Mouse (Mus musculus): Measurements from ENCODE around the gene Rps27l.

Gene Rps27l

DNA sequence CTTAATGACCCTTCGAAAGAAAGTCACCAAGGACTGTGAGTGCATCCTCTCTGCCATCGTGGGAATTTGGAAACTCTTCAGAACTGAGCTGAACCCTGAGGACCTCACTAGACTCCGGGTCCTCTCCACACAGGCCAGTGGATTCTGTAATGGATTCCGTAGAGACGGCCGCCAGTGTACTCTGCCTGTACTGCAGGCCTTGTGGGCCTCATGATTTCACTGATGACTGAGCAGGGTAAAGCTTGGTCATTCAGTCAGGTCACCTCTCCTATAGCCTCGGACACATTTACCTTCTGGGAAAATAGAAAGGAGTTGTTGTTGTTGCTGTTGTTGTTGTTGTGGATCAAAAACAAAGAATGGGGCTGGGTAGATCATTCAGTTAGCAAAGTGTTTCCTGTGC, 36.2 kb downstream of the Rps27l start:
- 79% methylated on average over 7 of the region's 7 CpGs for WGBS

DNA sequence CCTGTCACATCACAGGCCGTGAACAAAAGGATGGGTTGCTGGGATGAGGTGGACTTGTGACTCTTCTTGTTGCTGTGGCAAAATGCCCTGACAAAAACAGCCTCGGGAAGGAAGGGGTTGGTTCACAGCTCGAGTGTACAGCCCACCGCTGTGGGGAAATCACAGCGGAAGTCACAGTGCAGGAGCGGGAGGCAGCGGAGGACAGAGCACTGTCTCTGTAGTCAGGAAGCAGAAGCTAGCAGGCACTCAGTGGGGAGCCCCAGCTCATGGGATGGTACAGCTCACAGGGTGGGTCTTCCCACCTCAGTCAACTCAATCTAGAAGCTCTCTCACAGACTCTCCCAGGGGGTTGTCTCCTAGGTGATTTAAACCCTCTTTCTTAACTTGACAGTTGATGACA, 39.5 kb downstream of the Rps27l start:
- 64% methylated on average over 7 of the region's 7 CpGs for WGBS

DNA sequence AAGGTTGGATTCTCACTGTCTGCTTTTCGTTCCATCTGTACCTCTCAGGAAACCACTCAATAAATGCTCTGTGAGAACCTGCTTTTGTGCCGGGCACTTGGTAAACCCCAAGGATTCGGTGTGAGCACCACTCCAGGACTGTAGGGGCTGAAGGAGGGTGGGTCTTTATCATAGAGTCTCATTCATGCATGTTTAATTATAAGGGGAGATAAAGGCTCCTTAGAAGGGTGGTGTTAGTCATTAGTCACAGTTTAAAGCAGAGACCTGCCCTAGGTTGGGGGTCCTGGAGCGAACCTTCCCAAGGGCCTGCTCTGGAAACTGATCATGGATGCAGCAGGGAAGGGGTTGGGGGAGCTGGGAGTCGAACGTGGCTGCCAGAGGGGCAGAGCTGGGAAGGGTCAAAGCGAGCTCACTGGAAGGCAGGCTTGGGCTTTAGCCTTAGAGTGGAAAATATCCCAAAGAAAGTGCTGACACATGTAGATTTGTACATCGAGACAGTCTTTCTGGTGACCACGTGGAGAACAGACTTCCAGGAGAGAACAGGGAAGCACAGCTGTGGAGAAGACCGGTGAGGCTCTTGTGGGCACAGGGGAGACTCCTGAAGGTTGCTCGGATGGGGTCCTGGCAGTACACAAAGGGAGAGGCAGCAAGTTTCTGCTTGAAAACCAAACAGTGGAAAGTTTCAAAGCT, 42.5 kb downstream of the Rps27l start:
- 66% methylated on average over 11 of the region's 11 CpGs for WGBS

DNA sequence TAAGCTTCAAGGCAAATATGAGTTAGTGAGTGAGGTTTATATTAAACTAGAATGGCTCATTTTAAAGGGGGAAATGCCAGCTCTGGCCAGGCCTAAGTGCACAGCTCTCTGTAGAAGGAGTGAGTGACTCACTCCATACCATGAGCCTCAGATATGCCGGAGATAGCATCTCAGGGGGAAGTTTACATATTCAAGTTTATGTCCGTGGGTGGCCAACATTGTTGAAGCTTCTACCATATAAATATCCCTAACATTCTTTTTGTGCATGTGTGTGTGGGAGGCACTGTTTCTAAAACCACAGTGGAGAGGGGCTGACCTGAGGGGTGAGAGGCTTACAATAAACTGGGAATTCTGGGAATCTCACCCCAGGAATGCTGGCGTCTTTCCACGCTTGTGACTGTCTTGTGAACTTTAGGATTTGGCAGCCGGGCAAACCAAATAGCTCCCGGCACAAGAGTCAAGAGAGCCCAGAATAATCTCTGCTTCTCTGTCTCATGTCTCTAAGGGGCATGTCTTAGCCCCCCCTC, 43.1 kb downstream of the Rps27l start:
- 30% methylated on average over 6 of the region's 6 CpGs for WGBS

DNA sequence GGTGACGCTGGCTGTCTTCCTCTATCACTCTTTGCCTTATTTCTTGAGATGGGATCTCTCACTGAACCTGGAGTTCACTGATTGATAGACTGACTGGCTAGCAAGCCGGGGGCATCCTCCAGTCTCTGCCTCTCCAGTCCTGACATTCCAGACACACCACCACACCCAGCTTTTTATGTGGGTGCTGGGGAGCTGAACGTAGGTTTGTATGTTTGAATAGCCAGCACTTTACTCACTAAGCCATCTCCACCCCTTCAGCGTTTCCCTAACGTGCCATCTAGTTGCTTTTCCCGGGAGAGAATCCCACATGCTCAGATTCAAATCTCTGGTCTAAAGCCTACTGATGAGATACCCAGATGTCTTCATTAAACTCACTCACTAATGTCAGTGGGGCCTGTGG, 43.7 kb downstream of the Rps27l start:
- 51% methylated on average over 6 of the region's 6 CpGs for WGBS

DNA sequence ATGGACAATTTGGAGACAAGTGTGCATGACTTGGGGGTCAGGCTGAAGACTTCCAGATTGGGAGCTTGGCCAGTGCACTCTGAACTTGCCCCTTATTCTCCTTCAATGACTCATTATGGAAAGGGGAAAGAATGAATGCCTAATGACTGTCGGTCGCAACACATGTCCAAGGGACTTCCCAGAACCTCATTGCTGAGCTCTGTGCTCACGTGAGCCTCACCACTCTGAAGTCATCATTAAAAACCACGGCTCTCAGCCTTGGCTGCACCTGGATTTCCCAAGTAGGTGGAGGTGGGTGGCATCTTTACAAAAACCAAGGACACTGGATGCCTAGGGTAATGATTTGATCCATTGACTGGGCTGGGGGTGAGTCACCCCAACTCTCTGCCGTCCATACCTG, 44.2 kb downstream of the Rps27l start:
- WGBS, result 76% methylated on average over 5 of the region's 5 CpGs

DNA sequence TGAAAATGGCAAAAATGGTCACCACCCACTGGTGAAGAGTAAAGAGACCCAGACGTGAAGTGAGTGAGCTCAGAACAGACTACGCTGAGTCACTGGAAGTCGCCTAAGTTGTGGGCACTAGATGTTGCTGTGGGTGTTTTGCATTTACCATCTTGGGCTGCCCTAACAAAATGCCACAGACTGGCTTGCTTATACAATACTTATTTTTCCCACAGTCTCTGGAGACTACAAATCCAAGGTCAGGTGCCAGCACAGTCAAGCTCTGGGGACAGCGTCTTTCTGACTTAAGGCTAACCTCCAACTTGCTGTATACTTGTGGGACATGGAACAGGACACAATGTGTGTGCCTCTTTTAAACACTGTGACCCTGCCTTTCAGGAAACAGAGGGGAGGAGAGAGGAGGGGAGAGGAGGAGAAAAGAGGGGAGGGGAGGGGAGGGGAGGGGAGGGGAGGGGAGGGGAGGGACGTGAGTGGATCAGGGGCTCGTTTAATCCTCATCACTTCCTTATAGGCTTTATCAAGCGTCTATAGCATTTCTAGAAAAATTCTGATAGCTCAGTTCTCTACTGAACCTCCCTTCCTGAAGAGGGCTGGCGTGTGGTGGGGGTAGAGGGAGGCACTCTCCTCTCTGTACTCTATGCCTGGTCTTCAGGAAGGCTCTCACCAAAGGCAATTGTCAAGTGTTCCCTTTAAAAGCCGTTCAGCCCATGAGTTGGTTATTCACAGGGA, 45.3 kb downstream of the Rps27l start:
- WGBS, result 45% methylated on average over 9 of the region's 9 CpGs

DNA sequence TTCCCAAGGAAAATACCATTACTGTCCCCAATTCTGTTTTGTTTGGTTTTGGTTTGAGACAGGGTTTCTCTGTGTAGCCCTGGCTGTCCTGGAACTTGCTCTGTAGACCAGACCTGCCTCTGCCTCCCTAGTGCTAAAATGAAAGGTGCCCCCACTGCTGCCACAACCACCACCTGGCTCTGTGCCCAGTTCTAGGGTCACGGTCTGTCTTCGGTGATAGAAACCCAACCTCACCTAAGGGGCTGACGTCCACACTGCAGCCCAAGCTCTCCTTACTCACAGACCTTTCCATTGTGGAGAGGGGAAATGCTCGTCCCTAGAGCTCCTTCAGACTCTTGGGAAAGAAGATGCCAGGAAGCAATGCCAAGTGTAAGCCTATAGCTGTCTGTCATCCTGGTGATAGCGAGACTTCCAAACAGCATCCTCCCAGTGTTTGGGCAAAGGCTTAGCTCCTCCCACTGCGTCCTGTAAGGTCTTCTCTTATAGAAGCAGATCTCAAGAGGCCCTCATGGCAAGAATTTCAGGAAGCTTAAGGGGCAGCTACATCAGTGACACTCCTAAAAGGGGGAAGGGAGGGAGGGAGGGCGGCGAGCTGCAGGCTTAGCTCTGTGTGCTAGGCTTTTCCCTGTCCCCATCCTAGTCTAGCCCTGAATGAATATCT, 46.0 kb downstream of the Rps27l start:
- 77% methylated on average over 8 of the region's 8 CpGs for WGBS
